Mouse (Mus musculus) right cerebral cortex, postnatal 4 days (tissue): Measurements from ENCODE around the gene Nr4a3.

Source experiments
- DNase-seq: peaks from one replicate; pipeline ENCODE4 v3.0.0-alpha.2; 2022

Gene Nr4a3

GRCm38 (mm10) chr4:48116191-48116590 lies 71.2 kb downstream of the Nr4a3 start:
- DNase-seq, result peak; percentile 13

- no peak for DNase-seq
These were observed 79.4 kb downstream of the Nr4a3 start for GRCm38 (mm10) chr4:48124416-48124772.

GRCm38 (mm10) chr4:48124773-48125469 lies 80.0 kb downstream of the Nr4a3 start, which contains the start of gene Stx17:
Gene Stx17 (plus strand): TSS chr4:48124915.
- peak; percentile 81 for DNase-seq

GRCm38 (mm10) chr4:48130314-48130713 lies 85.4 kb downstream of the Nr4a3 start:
- DNase-seq, result no peak

- no peak for DNase-seq
These were observed 86.7 kb downstream of the Nr4a3 start for GRCm38 (mm10) chr4:48131606-48132005.

- DNase-seq, result no peak
These were observed 87.8 kb downstream of the Nr4a3 start for GRCm38 (mm10) chr4:48132721-48133120.
